Mouse (Mus musculus) erythroblast, embryonic 14.5 days (primary cell): Measurements from ENCODE around the gene Hist1h3b.
"Not testable (repeated sequence)": the region's sequence is repeated elsewhere in the genome, so short reads cannot be mapped to it uniquely, and the experiment has no call there.

Source experiments
- GATA1 ChIP-seq: IDR thresholded peaks from 2 replicates; pipeline ENCODE4 v1.6.1; 2012; ENCODE audit warnings: low read length, inconsistent platforms, mixed read lengths
- TAL1 ChIP-seq: IDR thresholded peaks from 3 replicates; pipeline ENCODE4 v1.6.1; 2012; ENCODE audit warnings: low read length, inconsistent platforms, mixed read lengths

DNA sequence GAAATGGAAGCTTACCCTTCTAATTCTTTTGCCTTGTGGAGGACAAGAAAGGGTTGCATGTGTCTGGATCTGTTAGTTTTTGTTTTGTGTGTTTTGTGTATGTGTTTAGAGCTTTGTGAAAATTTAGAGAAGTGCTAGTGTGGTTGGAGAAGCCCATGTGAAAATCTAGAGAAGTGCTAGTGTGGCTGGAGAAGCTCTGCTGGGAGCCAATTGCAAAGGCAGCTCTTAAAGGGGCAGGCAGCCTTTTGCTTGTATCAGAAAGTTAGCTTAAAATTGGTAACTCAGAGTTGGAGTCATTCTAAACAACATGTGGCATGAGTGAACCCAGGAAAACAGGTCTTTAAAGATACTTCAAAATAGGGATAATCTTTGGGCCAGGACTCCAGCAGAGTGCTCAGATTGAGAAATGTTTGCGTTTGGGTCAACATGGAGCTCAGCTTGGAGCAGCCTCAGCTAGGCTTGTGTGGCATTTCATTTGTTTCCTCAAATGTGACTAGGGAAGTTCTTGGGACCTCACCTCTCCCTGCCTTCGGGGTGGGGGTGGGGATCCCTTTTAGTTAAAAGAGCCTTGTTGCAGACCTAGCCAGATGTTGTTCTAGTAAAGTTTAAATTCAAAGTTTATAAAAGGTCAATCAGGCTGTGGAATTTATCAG lies 34.3 kb upstream of the Hist1h3b start:
- not testable (repeated sequence) for TF ChIP-seq TAL1, GATA1
